Mouse (Mus musculus): Measurements from ENCODE around the gene Clec4d. TPM values are rescaled to one million over a fixed set of nuclear protein-coding genes. Genes with fewer than 3 reads are reported as not detected.

Clec4d gene
- total RNA-seq, 2 experiments from 2014 or later: 0.21 to 0.60 TPM

Other genes with a start within 250 kb of the Clec4d start
- under 1 TPM in 1 of 2 experiments, not detected in 1; 0.97 TPM for gene Clec4b1, start 212.1 kb upstream of the Clec4d start, total RNA-seq (2021)
- 1 to 10 TPM; 2.3 to 5.2 TPM for gene Clec4a2, start 155.7 kb upstream of the Clec4d start, total RNA-seq (2021)
- gene Clec4b2, start 89.2 kb upstream of the Clec4d start, total RNA-seq (2021): not detected
- 1 to 10 TPM; 1.5 to 3.1 TPM for gene Clec4n, start 32.3 kb upstream of the Clec4d start, total RNA-seq (2021)
- under 1 TPM; 0.15 to 0.18 TPM for gene Clec4e, start 27.8 kb downstream of the Clec4d start, total RNA-seq (2021)
- not detected for gene Vmn2r19, start 46.2 kb downstream of the Clec4d start, total RNA-seq (2021)
- not detected for gene Vmn2r20, start 156.0 kb downstream of the Clec4d start, total RNA-seq (2021)

Data from adrenal gland, postnatal 10 days (tissue).